Mouse (Mus musculus): ENCODE measurements around the gene Fan1. TPM values are rescaled to one million over a fixed set of nuclear protein-coding genes. Genes with fewer than 3 reads are reported as not detected.

Gene Fan1
- polyA plus RNA-seq (2014; fragmentation: Nextera tagmentation; extraction: Ambion mirVana), result 4.1 and 6.0 TPM in 2 replicates

- H3K36me3 ChIP-seq (ENCODE audit: control insufficient read depth, insufficient read depth, low read length), result peaks cover 21% of the 10 kb centered on the region
- 4% methylated on average over 27 of the region's 27 CpGs for WGBS (ENCODE audit: insufficient replicate concordance)
- peak; percentile 89 for ATAC-seq (replicated peaks; ENCODE audit: insufficient number of reproducible peaks, low FRiP score, low TSS enrichment)
Observed at GRCm38 (mm10) chr7:64373830-64374562, at the start of gene Fan1. Gene Fan1, minus strand, starts transcription at chr7:64374095.

DNA sequence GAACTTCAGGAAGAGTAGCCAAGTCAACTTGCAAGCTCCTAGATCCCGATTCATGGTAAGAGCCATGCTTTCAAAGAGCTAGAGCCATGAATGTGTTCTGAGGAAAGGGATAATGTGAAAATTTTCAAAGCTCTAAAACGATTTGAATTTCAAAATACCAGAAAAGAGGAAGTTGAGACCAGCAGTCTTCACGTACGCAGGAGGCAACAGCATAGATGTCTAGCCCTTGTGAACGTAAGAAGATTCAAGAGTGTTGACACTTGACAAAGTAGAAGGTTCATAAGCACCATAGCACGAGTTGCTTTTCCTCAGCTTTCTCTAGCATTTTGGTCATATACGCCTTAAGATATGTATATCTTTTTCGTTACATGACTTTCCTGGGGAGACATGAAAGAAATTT is 30.1 kb upstream of the Fan1 start:
- no peaks in the 10 kb centered on the region for H3K27me3 ChIP-seq (ENCODE audit: control insufficient read depth, insufficient read depth, low read length)
- H3K4me3 ChIP-seq (ENCODE audit: low read depth, low read length), result no peak overlapping the region
- H3K36me3 ChIP-seq (ENCODE audit: control insufficient read depth, insufficient read depth, low read length), result no peaks in the 10 kb centered on the region
- no peak for ATAC-seq (replicated peaks; ENCODE audit: insufficient number of reproducible peaks, low FRiP score, low TSS enrichment)
- no peak overlapping the region for H3K9ac ChIP-seq (ENCODE audit: low read depth, low read length)
- 89% methylated on average over 8 of the region's 8 CpGs for WGBS (ENCODE audit: insufficient replicate concordance)
- no peaks in the 10 kb centered on the region for H3K9me3 ChIP-seq (replicated peaks; ENCODE audit: control insufficient read depth, low read length)
- H3K27ac ChIP-seq (ENCODE audit: low read depth, low read length), result no peak overlapping the region
- no peaks in the 10 kb centered on the region for H3K4me1 ChIP-seq (ENCODE audit: control insufficient read depth, insufficient read depth, low read length)
- H3K4me2 ChIP-seq, result no peak overlapping the region

More at GRCm38 (mm10) chr7:64373830-64374562, at the start of gene Fan1:
- Histone ChIP-seq H3K9ac (ENCODE audit: low read depth, low read length) (peak within 1 kb of the TSS; percentile 86), H3K4me3 (ENCODE audit: low read depth, low read length) (peak within 1 kb of the TSS; percentile 67), H3K4me1 (ENCODE audit: control insufficient read depth, insufficient read depth, low read length) (0 out of 2 replicates have a peak, but pooled peaks cover 3% of the 10 kb centered on the region), H3K27me3 (ENCODE audit: control insufficient read depth, insufficient read depth, low read length) (no peaks in the 10 kb centered on the region), H3K9me3 (replicated peaks; ENCODE audit: control insufficient read depth, low read length) (no peaks in the 10 kb centered on the region), H3K27ac (ENCODE audit: low read depth, low read length) (peak within 1 kb of the TSS; percentile 95), H3K4me2 (peak within 1 kb of the TSS; percentile 66)

- Histone ChIP-seq H3K4me1 (ENCODE audit: control insufficient read depth, insufficient read depth, low read length) (no peaks in the 10 kb centered on the region), H3K27ac (ENCODE audit: low read depth, low read length) (no peak overlapping the region), H3K27me3 (ENCODE audit: control insufficient read depth, insufficient read depth, low read length) (no peaks in the 10 kb centered on the region), H3K4me3 (ENCODE audit: low read depth, low read length) (no peak overlapping the region), H3K4me2 (no peak overlapping the region), H3K9ac (ENCODE audit: low read depth, low read length) (no peak overlapping the region), H3K9me3 (replicated peaks; ENCODE audit: control insufficient read depth, low read length) (no peaks in the 10 kb centered on the region), H3K36me3 (ENCODE audit: control insufficient read depth, insufficient read depth, low read length) (no peaks in the 10 kb centered on the region)
- 79% methylated on average over 4 of the region's 4 CpGs for WGBS (ENCODE audit: insufficient replicate concordance)
- ATAC-seq (replicated peaks; ENCODE audit: insufficient number of reproducible peaks, low FRiP score, low TSS enrichment), result no peak
Observed at GRCm38 (mm10) chr7:64402452-64402851, 28.6 kb upstream of the Fan1 start.

DNA sequence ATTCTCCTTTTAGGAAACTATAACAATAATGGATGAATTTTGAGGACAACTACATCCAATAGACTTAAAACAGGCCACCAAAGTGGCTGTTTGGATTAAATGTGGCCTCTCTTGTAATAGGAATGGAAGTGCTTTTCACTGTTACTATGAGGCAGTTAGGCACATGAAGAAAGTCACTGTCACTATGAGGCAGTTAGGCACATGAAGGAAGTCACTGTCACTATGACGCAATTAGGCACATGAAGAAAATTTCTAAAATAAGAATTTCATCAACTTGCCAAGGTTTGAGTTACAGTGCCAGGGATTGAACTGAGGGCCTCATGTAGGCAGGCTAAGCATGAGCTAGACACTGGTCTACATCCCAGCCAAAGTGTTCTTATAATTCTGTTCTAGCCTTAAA is 26.8 kb upstream of the Fan1 start:
- no peak for ATAC-seq (replicated peaks; ENCODE audit: insufficient number of reproducible peaks, low FRiP score, low TSS enrichment)
- Histone ChIP-seq H3K9me3 (replicated peaks; ENCODE audit: control insufficient read depth, low read length) (no peaks in the 10 kb centered on the region), H3K27me3 (ENCODE audit: control insufficient read depth, insufficient read depth, low read length) (no peaks in the 10 kb centered on the region), H3K36me3 (ENCODE audit: control insufficient read depth, insufficient read depth, low read length) (no peaks in the 10 kb centered on the region), H3K4me2 (no peak overlapping the region), H3K4me3 (ENCODE audit: low read depth, low read length) (no peak overlapping the region), H3K4me1 (ENCODE audit: control insufficient read depth, insufficient read depth, low read length) (no peaks in the 10 kb centered on the region), H3K27ac (ENCODE audit: low read depth, low read length) (no peak overlapping the region), H3K9ac (ENCODE audit: low read depth, low read length) (no peak overlapping the region)
- 91% methylated on average over 1 of the region's 1 CpGs for WGBS (ENCODE audit: insufficient replicate concordance)

GRCm38 (mm10) chr7:64392819-64393151 is 18.9 kb upstream of the Fan1 start:
- ATAC-seq (replicated peaks; ENCODE audit: insufficient number of reproducible peaks, low FRiP score, low TSS enrichment), result no peak
- peaks cover 9% of the 10 kb centered on the region; the same call in 1 of the 2 replicates for H3K36me3 ChIP-seq (ENCODE audit: control insufficient read depth, insufficient read depth, low read length)
- H3K9ac ChIP-seq (ENCODE audit: low read depth, low read length), result peak overlapping the region; percentile 87
- H3K27ac ChIP-seq (ENCODE audit: low read depth, low read length), result peak overlapping the region; percentile 76; the same call in 1 of the 2 replicates
- peak overlapping the region; percentile 98 for H3K4me2 ChIP-seq
- peaks cover 4% of the 10 kb centered on the region for H3K4me1 ChIP-seq (ENCODE audit: control insufficient read depth, insufficient read depth, low read length)
- H3K4me3 ChIP-seq (ENCODE audit: low read depth, low read length), result peak overlapping the region; percentile 85
- under 1% methylated on average over 15 of the region's 15 CpGs for WGBS (ENCODE audit: insufficient replicate concordance)
- H3K9me3 ChIP-seq (replicated peaks; ENCODE audit: control insufficient read depth, low read length), result no peaks in the 10 kb centered on the region
- no peaks in the 10 kb centered on the region for H3K27me3 ChIP-seq (ENCODE audit: control insufficient read depth, insufficient read depth, low read length)

DNA sequence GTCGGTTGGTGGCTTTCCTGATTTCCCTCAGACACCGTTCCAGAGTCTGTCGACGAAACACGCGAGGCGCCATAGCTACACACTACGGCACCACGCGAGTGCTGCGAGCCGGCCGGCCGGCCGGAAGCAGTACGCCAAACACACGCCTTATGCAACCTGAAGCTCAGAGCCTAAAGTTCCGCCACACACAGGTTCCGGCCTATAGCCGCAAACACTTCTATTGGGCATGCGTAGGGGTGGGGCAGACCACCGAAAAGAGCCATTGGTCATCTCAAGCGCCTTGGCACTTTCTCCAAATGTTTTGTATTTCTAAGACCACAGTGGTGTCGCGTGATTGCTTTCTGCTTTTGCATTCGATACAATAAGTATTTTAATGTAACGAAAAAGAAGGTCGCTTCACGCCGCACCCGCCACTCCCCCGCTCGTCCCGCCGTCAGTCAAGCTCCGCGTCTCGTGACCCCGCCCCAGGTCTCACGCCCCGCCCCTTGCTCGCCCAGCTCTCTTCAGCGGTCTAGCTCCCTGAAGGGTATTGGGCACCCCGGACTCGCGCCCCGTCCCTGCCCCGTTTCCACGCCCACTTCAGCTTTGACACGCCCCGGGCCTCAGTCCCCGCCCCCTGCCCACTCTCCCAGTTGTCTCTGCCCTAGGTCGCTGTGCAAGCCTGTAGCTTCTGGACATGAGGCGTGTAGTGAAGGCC is 18.4 kb upstream of the Fan1 start, which contains the start of the genes Mphosph10 and Mcee:
Gene Mphosph10 (minus strand): TSS at position 147 of the 697 bp plus-strand sequence.
Gene Mcee (plus strand): TSS at position 486 of the 697 bp plus-strand sequence.
- Histone ChIP-seq H3K4me3 (ENCODE audit: low read depth, low read length) (peak within 1 kb of the TSS; percentile 85), H3K9me3 (replicated peaks; ENCODE audit: control insufficient read depth, low read length) (no peaks in the 10 kb centered on the region), H3K4me1 (ENCODE audit: control insufficient read depth, insufficient read depth, low read length) (peaks cover 4% of the 10 kb centered on the region), H3K9ac (ENCODE audit: low read depth, low read length) (peak within 1 kb of the TSS; percentile 87), H3K27ac (ENCODE audit: low read depth, low read length) (peak within 1 kb of the TSS; percentile 76), H3K27me3 (ENCODE audit: control insufficient read depth, insufficient read depth, low read length) (no peaks in the 10 kb centered on the region), H3K4me2 (peak within 1 kb of the TSS; percentile 98), H3K36me3 (ENCODE audit: control insufficient read depth, insufficient read depth, low read length) (peaks cover 10% of the 10 kb centered on the region; the same call in 1 of the 2 replicates)
- ATAC-seq (replicated peaks; ENCODE audit: insufficient number of reproducible peaks, low FRiP score, low TSS enrichment), result peak; percentile 99
- under 1% methylated on average over 54 of the region's 54 CpGs for WGBS (ENCODE audit: insufficient replicate concordance)

DNA sequence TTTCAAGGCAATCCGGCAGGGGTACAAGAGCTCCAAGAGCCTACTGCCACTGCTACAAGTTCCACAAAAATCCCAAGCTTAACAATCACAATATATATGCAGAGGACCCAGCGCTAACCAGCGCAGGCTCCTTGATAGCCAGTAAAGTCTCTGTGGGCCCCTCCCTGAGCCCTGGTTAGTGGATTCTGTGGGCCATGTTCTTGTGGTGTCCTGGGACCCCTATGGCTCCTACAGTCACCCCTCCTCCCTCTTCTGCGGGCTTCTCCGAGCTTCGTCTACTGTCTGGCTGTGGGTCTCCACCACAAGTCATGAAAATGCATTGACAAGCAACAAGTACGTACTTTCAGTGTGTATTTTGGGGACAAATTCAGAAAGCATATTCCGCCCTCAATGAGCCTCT is 17.6 kb upstream of the Fan1 start:
- WGBS (ENCODE audit: insufficient replicate concordance), result 5% methylated on average over 8 of the region's 8 CpGs
- no peak for ATAC-seq (replicated peaks; ENCODE audit: insufficient number of reproducible peaks, low FRiP score, low TSS enrichment)
- Histone ChIP-seq H3K9me3 (replicated peaks; ENCODE audit: control insufficient read depth, low read length) (no peaks in the 10 kb centered on the region), H3K9ac (ENCODE audit: low read depth, low read length) (peak overlapping the region; percentile 87), H3K4me1 (ENCODE audit: control insufficient read depth, insufficient read depth, low read length) (peaks cover 4% of the 10 kb centered on the region), H3K36me3 (ENCODE audit: control insufficient read depth, insufficient read depth, low read length) (peaks cover 15% of the 10 kb centered on the region; the same call in 1 of the 2 replicates), H3K4me2 (peak overlapping the region; percentile 98), H3K4me3 (ENCODE audit: low read depth, low read length) (peak overlapping the region; percentile 85), H3K27ac (ENCODE audit: low read depth, low read length) (0 out of 2 replicates have a peak overlapping the region, but pooled peaks have one; percentile 46), H3K27me3 (ENCODE audit: control insufficient read depth, insufficient read depth, low read length) (no peaks in the 10 kb centered on the region)

- Histone ChIP-seq H3K27me3 (ENCODE audit: control insufficient read depth, insufficient read depth, low read length) (no peaks in the 10 kb centered on the region), H3K4me2 (peak overlapping the region; percentile 66), H3K9ac (ENCODE audit: low read depth, low read length) (peak overlapping the region; percentile 86), H3K4me1 (ENCODE audit: control insufficient read depth, insufficient read depth, low read length) (0 out of 2 replicates have a peak, but pooled peaks cover 3% of the 10 kb centered on the region), H3K9me3 (replicated peaks; ENCODE audit: control insufficient read depth, low read length) (no peaks in the 10 kb centered on the region), H3K36me3 (ENCODE audit: control insufficient read depth, insufficient read depth, low read length) (peaks cover 19% of the 10 kb centered on the region), H3K27ac (ENCODE audit: low read depth, low read length) (peak overlapping the region; percentile 95), H3K4me3 (ENCODE audit: low read depth, low read length) (peak overlapping the region; percentile 67)
- WGBS (ENCODE audit: insufficient replicate concordance), result 15% methylated on average over 18 of the region's 18 CpGs
- no peak for ATAC-seq (replicated peaks; ENCODE audit: insufficient number of reproducible peaks, low FRiP score, low TSS enrichment)
Observed at GRCm38 (mm10) chr7:64373147-64373829, 607 bp downstream of the Fan1 start.
